Mouse (Mus musculus): ENCODE data around the gene Mast1. TPM values are rescaled to one million over a fixed set of nuclear protein-coding genes. Genes with fewer than 3 reads are reported as not detected.
"Not testable (repeated sequence)": the region's sequence is repeated elsewhere in the genome, so short reads cannot be mapped to it uniquely, and the experiment has no call there.

The Mast1 gene
- polyA plus RNA-seq, 1 experiment from 2014 or later: 69.5 TPM

DNA sequence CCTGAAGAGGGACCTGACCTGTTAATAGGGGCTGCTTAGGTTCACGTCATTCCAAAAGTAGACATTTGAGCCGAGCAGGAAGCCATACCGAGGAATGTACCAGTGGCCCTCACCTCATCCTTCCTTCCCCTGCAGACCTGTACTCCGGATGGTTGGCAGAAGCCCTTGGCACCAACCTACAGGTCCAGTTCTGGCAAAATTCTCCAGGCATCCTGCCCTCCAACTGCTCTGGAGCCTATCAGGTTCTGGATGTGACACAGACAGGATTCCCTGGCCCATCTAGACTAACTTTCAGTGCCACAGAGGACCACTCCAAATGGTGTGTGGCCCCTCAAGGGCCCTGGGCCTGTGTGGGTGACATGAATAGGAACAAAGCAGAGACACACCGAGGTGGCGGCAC is 26.6 kb downstream of the Mast1 start:
- H3K27ac ChIP-seq (replicated peaks; ENCODE audit: low read depth, low read length): no peak overlapping the region
- ATAC-seq (ENCODE audit: low FRiP score, low TSS enrichment): no peak
- no peaks in the 10 kb centered on the region for H3K9me3 ChIP-seq (ENCODE audit: control insufficient read depth, low read length)
- DNase-seq: no peak
- no peak overlapping the region for H3K4me3 ChIP-seq (replicated peaks; ENCODE audit: low read depth, low read length)
- H3K9ac ChIP-seq (replicated peaks; ENCODE audit: low read length): no peak overlapping the region
- H3K4me1 ChIP-seq (ENCODE audit: control insufficient read depth, insufficient read depth, low read length): 0 out of 2 replicates have a peak, but pooled peaks cover 6% of the 10 kb centered on the region
- peaks cover 55% of the 10 kb centered on the region for H3K36me3 ChIP-seq (ENCODE audit: control insufficient read depth, insufficient read depth, low read length)
- peaks cover 32% of the 10 kb centered on the region for H3K27me3 ChIP-seq (ENCODE audit: control insufficient read depth, insufficient read depth, low read length)
- H3K4me2 ChIP-seq (ENCODE audit: low read length): no peak overlapping the region
- 89% methylated on average over 6 of the region's 6 CpGs for WGBS

DNA sequence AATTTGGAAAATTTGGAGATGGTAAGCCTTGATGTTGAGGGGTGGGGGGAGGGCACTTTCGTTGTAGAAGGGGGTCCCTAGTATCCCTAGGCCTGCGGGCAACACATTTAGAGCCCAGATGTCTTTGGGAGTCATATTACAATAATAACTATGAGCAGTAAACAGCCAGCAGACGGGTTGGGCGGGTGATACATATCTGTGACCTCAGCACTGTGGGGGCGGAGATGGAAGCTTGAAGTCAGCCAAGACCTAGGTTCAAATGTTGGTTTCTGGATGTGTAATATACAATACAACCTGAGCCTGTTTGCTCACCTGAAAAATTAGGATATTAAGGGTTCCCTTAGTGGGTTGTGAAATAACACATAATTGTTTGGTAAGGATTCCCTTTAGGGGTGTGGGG is 27.2 kb downstream of the Mast1 start:
- 88% methylated on average over 5 of the region's 5 CpGs for WGBS
- no peak overlapping the region for H3K4me2 ChIP-seq (ENCODE audit: low read length)
- ATAC-seq (ENCODE audit: low FRiP score, low TSS enrichment): no peak
- 0 out of 2 replicates have a peak, but pooled peaks cover 6% of the 10 kb centered on the region for H3K4me1 ChIP-seq (ENCODE audit: control insufficient read depth, insufficient read depth, low read length)
- H3K9ac ChIP-seq (replicated peaks; ENCODE audit: low read length): no peak overlapping the region
- no peak overlapping the region for H3K27ac ChIP-seq (replicated peaks; ENCODE audit: low read depth, low read length)
- H3K4me3 ChIP-seq (replicated peaks; ENCODE audit: low read depth, low read length): no peak overlapping the region
- DNase-seq: no peak
- no peaks in the 10 kb centered on the region for H3K9me3 ChIP-seq (ENCODE audit: control insufficient read depth, low read length)
- peaks cover 49% of the 10 kb centered on the region for H3K36me3 ChIP-seq (ENCODE audit: control insufficient read depth, insufficient read depth, low read length)
- H3K27me3 ChIP-seq (ENCODE audit: control insufficient read depth, insufficient read depth, low read length): peaks cover 26% of the 10 kb centered on the region

GRCm38 (mm10) chr8:84909162-84909767 is 27.9 kb downstream of the Mast1 start:
- Histone ChIP-seq H3K27ac (replicated peaks; ENCODE audit: low read depth, low read length) (no peak overlapping the region), H3K4me2 (ENCODE audit: low read length) (peak overlapping the region; percentile 55), H3K4me1 (ENCODE audit: control insufficient read depth, insufficient read depth, low read length) (0 out of 2 replicates have a peak, but pooled peaks cover 6% of the 10 kb centered on the region), H3K9ac (replicated peaks; ENCODE audit: low read length) (peak overlapping the region; percentile 39), H3K4me3 (replicated peaks; ENCODE audit: low read depth, low read length) (peak overlapping the region; percentile 34), H3K36me3 (ENCODE audit: control insufficient read depth, insufficient read depth, low read length) (peaks cover 42% of the 10 kb centered on the region), H3K27me3 (ENCODE audit: control insufficient read depth, insufficient read depth, low read length) (peaks cover 19% of the 10 kb centered on the region; the same call in 1 of the 2 replicates), H3K9me3 (ENCODE audit: control insufficient read depth, low read length) (no peaks in the 10 kb centered on the region)
- 51% methylated on average over 20 of the region's 20 CpGs for WGBS
- no peak for DNase-seq
- ATAC-seq (ENCODE audit: low FRiP score, low TSS enrichment): no peak

GRCm38 (mm10) chr8:84908421-84909161 is 28.6 kb downstream of the Mast1 start, which contains the start of gene Dnase2a:
Gene Dnase2a (plus strand): TSS chr8:84908560.
- no peak within 1 kb of the TSS for H3K27ac ChIP-seq (replicated peaks; ENCODE audit: low read depth, low read length)
- H3K27me3 ChIP-seq (ENCODE audit: control insufficient read depth, insufficient read depth, low read length): peaks cover 12% of the 10 kb centered on the region; the same call in 1 of the 2 replicates
- H3K36me3 ChIP-seq (ENCODE audit: control insufficient read depth, insufficient read depth, low read length): peaks cover 38% of the 10 kb centered on the region
- WGBS: under 1% methylated on average over 45 of the region's 45 CpGs
- peak; percentile 76; the same call in 1 of the 2 replicates for ATAC-seq (ENCODE audit: low FRiP score, low TSS enrichment)
- peak within 1 kb of the TSS; percentile 34 for H3K4me3 ChIP-seq (replicated peaks; ENCODE audit: low read depth, low read length)
- peak within 1 kb of the TSS; percentile 55 for H3K4me2 ChIP-seq (ENCODE audit: low read length)
- H3K9me3 ChIP-seq (ENCODE audit: control insufficient read depth, low read length): no peaks in the 10 kb centered on the region
- peak within 1 kb of the TSS; percentile 39 for H3K9ac ChIP-seq (replicated peaks; ENCODE audit: low read length)
- DNase-seq: peak; percentile 93
- 0 out of 2 replicates have a peak, but pooled peaks cover 7% of the 10 kb centered on the region for H3K4me1 ChIP-seq (ENCODE audit: control insufficient read depth, insufficient read depth, low read length)

GRCm38 (mm10) chr8:84907979-84908378 is 29.2 kb downstream of the Mast1 start:
- H3K27ac ChIP-seq (replicated peaks; ENCODE audit: low read depth, low read length); H3K9ac ChIP-seq (replicated peaks; ENCODE audit: low read length); H3K27me3 ChIP-seq (ENCODE audit: control insufficient read depth, insufficient read depth, low read length); H3K9me3 ChIP-seq (ENCODE audit: control insufficient read depth, low read length); ATAC-seq (ENCODE audit: low FRiP score, low TSS enrichment); DNase-seq: not testable (repeated sequence)
- Histone ChIP-seq H3K4me3 (replicated peaks; ENCODE audit: low read depth, low read length) (peak overlapping the region; percentile 34), H3K36me3 (ENCODE audit: control insufficient read depth, insufficient read depth, low read length) (peaks cover 34% of the 10 kb centered on the region), H3K4me1 (ENCODE audit: control insufficient read depth, insufficient read depth, low read length) (0 out of 2 replicates have a peak, but pooled peaks cover 11% of the 10 kb centered on the region), H3K4me2 (ENCODE audit: low read length) (peak overlapping the region; percentile 55)
- 34% methylated on average over 6 of the region's 7 CpGs for WGBS

DNA sequence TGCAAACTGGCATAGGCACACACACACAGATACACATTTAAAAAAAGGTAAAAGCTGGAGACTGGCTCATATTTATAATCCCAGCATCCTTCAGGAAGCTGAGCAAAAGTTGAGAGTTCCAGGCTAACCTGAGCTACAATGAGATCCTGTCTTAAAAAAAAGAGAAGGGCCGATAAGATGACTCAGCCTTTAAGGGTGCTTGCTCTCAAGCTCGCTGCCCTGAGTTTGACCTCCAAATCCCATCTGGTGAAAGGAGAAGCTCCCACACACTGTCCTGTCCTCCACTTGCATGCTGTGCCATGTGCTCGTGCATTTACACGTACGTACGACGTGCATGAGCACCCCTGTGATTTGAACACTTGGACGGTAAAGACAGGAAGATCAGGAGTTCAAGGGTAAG is 29.7 kb downstream of the Mast1 start:
- H3K4me2 ChIP-seq (ENCODE audit: low read length): no peak overlapping the region
- no peak overlapping the region for H3K4me3 ChIP-seq (replicated peaks; ENCODE audit: low read depth, low read length)
- ATAC-seq (ENCODE audit: low FRiP score, low TSS enrichment) (no peak), DNase-seq (no peak)
- H3K27ac ChIP-seq (replicated peaks; ENCODE audit: low read depth, low read length): no peak overlapping the region
- H3K27me3 ChIP-seq (ENCODE audit: control insufficient read depth, insufficient read depth, low read length): peaks cover 9% of the 10 kb centered on the region; the same call in 1 of the 2 replicates
- no peak overlapping the region for H3K9ac ChIP-seq (replicated peaks; ENCODE audit: low read length)
- WGBS: 81% methylated on average over 8 of the region's 8 CpGs
- H3K36me3 ChIP-seq (ENCODE audit: control insufficient read depth, insufficient read depth, low read length): peaks cover 29% of the 10 kb centered on the region
- H3K4me1 ChIP-seq (ENCODE audit: control insufficient read depth, insufficient read depth, low read length): peaks cover 16% of the 10 kb centered on the region; the same call in 1 of the 2 replicates
- no peaks in the 10 kb centered on the region for H3K9me3 ChIP-seq (ENCODE audit: control insufficient read depth, low read length)

DNA sequence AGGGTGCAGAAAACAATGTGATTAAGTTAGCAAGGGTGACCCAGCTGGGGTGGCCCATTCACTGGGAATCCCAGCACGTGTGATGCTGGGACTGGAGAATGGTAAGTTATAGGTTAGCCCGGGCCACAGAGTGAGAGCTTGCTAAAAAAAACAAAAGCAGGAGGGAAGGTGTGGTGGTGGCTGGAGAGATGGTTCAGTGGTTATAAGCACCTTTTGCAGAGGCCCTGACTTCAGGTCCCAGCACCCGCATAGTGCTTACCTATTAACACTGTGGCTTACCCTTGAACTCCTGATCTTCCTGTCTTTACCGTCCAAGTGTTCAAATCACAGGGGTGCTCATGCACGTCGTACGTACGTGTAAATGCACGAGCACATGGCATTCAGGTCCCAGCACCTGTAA is 30.1 kb downstream of the Mast1 start:
- Histone ChIP-seq H3K4me2 (ENCODE audit: low read length) (no peak overlapping the region), H3K27me3 (ENCODE audit: control insufficient read depth, insufficient read depth, low read length) (peaks cover 10% of the 10 kb centered on the region; the same call in 1 of the 2 replicates), H3K4me3 (replicated peaks; ENCODE audit: low read depth, low read length) (no peak overlapping the region), H3K9ac (replicated peaks; ENCODE audit: low read length) (no peak overlapping the region), H3K9me3 (ENCODE audit: control insufficient read depth, low read length) (no peaks in the 10 kb centered on the region), H3K36me3 (ENCODE audit: control insufficient read depth, insufficient read depth, low read length) (peaks cover 25% of the 10 kb centered on the region), H3K27ac (replicated peaks; ENCODE audit: low read depth, low read length) (no peak overlapping the region), H3K4me1 (ENCODE audit: control insufficient read depth, insufficient read depth, low read length) (peaks cover 17% of the 10 kb centered on the region; the same call in 1 of the 2 replicates)
- WGBS: 90% methylated on average over 9 of the region's 9 CpGs
- no peak for DNase-seq
- ATAC-seq (ENCODE audit: low FRiP score, low TSS enrichment): no peak

DNA sequence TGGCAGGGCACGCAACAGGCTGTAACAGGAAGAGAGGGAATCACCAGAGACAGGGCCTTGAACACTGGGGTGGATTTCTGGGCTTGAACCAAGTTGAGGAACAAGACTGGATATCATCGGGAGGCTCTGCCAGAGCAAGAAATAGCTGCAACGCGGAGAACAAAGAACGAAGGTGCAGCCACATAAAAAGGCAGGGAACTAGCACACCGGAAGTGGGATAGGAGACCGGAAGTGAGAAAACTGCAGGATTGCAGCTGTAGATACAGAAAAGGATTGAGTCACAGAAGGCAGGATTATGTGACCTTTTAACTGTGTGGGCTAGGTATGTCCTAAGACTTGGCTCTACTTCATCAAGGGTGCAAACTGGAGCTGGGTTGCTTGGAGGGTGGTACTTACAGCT is 32.8 kb downstream of the Mast1 start:
- ATAC-seq (ENCODE audit: low FRiP score, low TSS enrichment) (no peak), DNase-seq (no peak)
- Histone ChIP-seq H3K4me2 (ENCODE audit: low read length) (no peak overlapping the region), H3K4me3 (replicated peaks; ENCODE audit: low read depth, low read length) (no peak overlapping the region), H3K27ac (replicated peaks; ENCODE audit: low read depth, low read length) (no peak overlapping the region), H3K9me3 (ENCODE audit: control insufficient read depth, low read length) (no peaks in the 10 kb centered on the region), H3K36me3 (ENCODE audit: control insufficient read depth, insufficient read depth, low read length) (no peaks in the 10 kb centered on the region), H3K9ac (replicated peaks; ENCODE audit: low read length) (no peak overlapping the region), H3K4me1 (ENCODE audit: control insufficient read depth, insufficient read depth, low read length) (peaks cover 17% of the 10 kb centered on the region; the same call in 1 of the 2 replicates), H3K27me3 (ENCODE audit: control insufficient read depth, insufficient read depth, low read length) (peaks cover 12% of the 10 kb centered on the region; the same call in 1 of the 2 replicates)
- 94% methylated on average over 7 of the region's 7 CpGs for WGBS
